Mouse (Mus musculus): ENCODE data around the gene Ddx39. TPM values are rescaled to one million over a fixed set of nuclear protein-coding genes. Genes with fewer than 3 reads are reported as not detected.

Ddx39 gene
- polyA plus RNA-seq, 1 experiment from 2014 or later = 53.9 TPM

DNA sequence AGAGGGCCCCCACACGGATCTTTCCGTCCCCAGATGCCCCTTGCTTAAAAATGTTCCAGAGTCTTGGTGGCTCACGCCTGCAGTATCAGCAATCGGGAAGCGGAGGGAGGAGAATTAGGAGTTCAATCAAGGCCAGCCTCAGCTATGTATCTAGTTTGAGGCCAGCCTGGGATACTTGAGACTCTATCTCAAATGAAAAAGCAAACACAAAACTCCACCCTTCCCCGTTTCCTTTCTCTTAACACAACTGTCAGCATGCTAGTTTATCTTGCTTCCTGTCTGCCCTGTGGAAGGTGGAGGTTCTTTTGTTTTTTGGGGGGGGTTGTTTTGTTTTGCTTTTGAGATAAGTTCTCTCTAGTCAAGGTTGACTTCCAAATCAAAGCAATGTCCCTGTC lies 58.5 kb downstream of the Ddx39 start:
- DNase-seq (ENCODE audit: low spot score) = peak; percentile 50
- Histone ChIP-seq H3K36me3 (ENCODE audit: insufficient read depth, low read length) (no peaks in the 10 kb centered on the region), H3K27ac (ENCODE audit: low read length) (peak overlapping the region; percentile 39; the same call in 1 of the 2 replicates)

DNA sequence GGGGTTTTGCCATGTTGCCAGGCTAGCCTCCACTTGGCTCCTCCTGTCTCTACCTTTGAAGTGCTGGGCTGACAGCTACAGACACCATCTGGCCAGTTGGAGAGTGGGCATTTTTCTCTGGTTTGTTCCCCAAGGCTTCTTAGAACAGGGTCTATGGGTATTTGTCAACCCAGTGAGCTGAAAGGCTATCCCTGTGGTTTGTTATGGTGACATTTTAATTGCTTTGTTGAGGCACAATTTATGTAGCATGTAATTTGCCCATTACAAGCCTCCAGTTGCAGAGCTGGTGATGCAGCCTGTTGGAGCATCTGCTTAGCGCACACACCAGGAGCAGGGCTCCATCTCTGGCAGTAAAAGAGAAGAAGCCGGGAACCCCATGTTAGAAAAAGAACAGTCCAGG lies 59.2 kb downstream of the Ddx39 start:
- H3K27ac ChIP-seq (ENCODE audit: low read length) = no peak overlapping the region
- DNase-seq (ENCODE audit: low spot score) (no peak), ATAC-seq (no peak)
- H3K4me3 ChIP-seq (ENCODE audit: low read depth, low read length) = no peak overlapping the region
- TF ChIP-seq CTCF (IDR thresholded peaks at IDR 0.05) (no peak), EP300 (IDR thresholded peaks at IDR 0.05) (no peak)
- no peaks in the 10 kb centered on the region for H3K27me3 ChIP-seq (replicated peaks; ENCODE audit: insufficient read depth, low read length)
- H3K4me1 ChIP-seq (ENCODE audit: insufficient read depth, low read depth, low read length) = peaks cover 9% of the 10 kb centered on the region; the same call in 1 of the 2 replicates
- H3K36me3 ChIP-seq (ENCODE audit: insufficient read depth, low read length) = no peaks in the 10 kb centered on the region
- H3K9me3 ChIP-seq (ENCODE audit: low read length) = no peaks in the 10 kb centered on the region
- H3K4me2 ChIP-seq (replicated peaks; ENCODE audit: low read depth, low read length) = no peak overlapping the region
- WGBS = 100% methylated on average over 2 of the region's 2 CpGs
- no peak overlapping the region for H3K9ac ChIP-seq (replicated peaks; ENCODE audit: low read depth)

More for the DNA sequence above, 58.5 kb downstream of the Ddx39 start:
- peak overlapping the region; percentile 58 for H3K4me2 ChIP-seq (replicated peaks; ENCODE audit: low read depth, low read length)
- no peak for ATAC-seq
- no peak overlapping the region for H3K4me3 ChIP-seq (ENCODE audit: low read depth, low read length)
- H3K4me1 ChIP-seq (ENCODE audit: insufficient read depth, low read depth, low read length) = peaks cover 9% of the 10 kb centered on the region; the same call in 1 of the 2 replicates
- no peaks in the 10 kb centered on the region for H3K27me3 ChIP-seq (replicated peaks; ENCODE audit: insufficient read depth, low read length)
- TF ChIP-seq CTCF (IDR thresholded peaks at IDR 0.05) (no peak), EP300 (IDR thresholded peaks at IDR 0.05) (peak; percentile 79; the same call in 1 of the 2 replicates)
- no peaks in the 10 kb centered on the region for H3K9me3 ChIP-seq (ENCODE audit: low read length)
- 27% methylated on average over 6 of the region's 6 CpGs for WGBS
- H3K9ac ChIP-seq (replicated peaks; ENCODE audit: low read depth) = no peak overlapping the region

Small RNA genes lying within 50 kb of the gene (microRNA-seq; reads per million reads assigned to microRNA genes)
- 1.5 reads per million for gene Mir1668

Other genes with a start within 250 kb of the Ddx39 start
- not detected in 2 replicates for gene Olfr370, start 179.4 kb upstream of the Ddx39 start, polyA plus RNA-seq (2015; fragmentation: Nextera tagmentation; extraction: Ambion mirVana)
- 258 and 286 TPM in 2 replicates for gene Ndufb7, start 148.5 kb upstream of the Ddx39 start, polyA plus RNA-seq (2015; fragmentation: Nextera tagmentation; extraction: Ambion mirVana)
- 273 and 293 TPM in 2 replicates for gene Tecr, start 107.2 kb upstream of the Ddx39 start, polyA plus RNA-seq (2015; fragmentation: Nextera tagmentation; extraction: Ambion mirVana)
- 34.3 and 43.6 TPM in 2 replicates for gene Dnajb1, start 107.0 kb upstream of the Ddx39 start, polyA plus RNA-seq (2015; fragmentation: Nextera tagmentation; extraction: Ambion mirVana)
- gene Gipc1, start 62.5 kb upstream of the Ddx39 start, polyA plus RNA-seq (2015; fragmentation: Nextera tagmentation; extraction: Ambion mirVana) = 123 and 134 TPM in 2 replicates
- gene Ptger1, start 48.5 kb upstream of the Ddx39 start, polyA plus RNA-seq (2015; fragmentation: Nextera tagmentation; extraction: Ambion mirVana) = 1.3 and 1.4 TPM in 2 replicates
- gene Pkn1, start 16.0 kb upstream of the Ddx39 start, polyA plus RNA-seq (2015; fragmentation: Nextera tagmentation; extraction: Ambion mirVana) = 32.2 and 34.4 TPM in 2 replicates
- 145 and 146 TPM in 2 replicates for gene Adgre5, start 26.1 kb downstream of the Ddx39 start, polyA plus RNA-seq (2015; fragmentation: Nextera tagmentation; extraction: Ambion mirVana)
- 11.4 and 14.3 TPM in 2 replicates for gene Adgrl1, start 184.9 kb downstream of the Ddx39 start, polyA plus RNA-seq (2015; fragmentation: Nextera tagmentation; extraction: Ambion mirVana)
- gene Gm10644, start 240.0 kb downstream of the Ddx39 start, polyA plus RNA-seq (2015; fragmentation: Nextera tagmentation; extraction: Ambion mirVana) = 0.12 and 0.36 TPM in 2 replicates
- gene Asf1b, start 240.3 kb downstream of the Ddx39 start, polyA plus RNA-seq (2015; fragmentation: Nextera tagmentation; extraction: Ambion mirVana) = 7.1 and 8.0 TPM in 2 replicates